Mouse (Mus musculus) embryonic fibroblast, embryonic 13.5 days (primary cell): ENCODE data around the gene Runx1. TPM values are rescaled to one million over a fixed set of nuclear protein-coding genes. Genes with fewer than 3 reads are reported as not detected.

Source experiments
- H3K27ac ChIP-seq: 2 replicates; pipeline ENCODE4 v1.5.1; 2012; ENCODE audit warnings: low read length, control low read depth, inconsistent platforms; ENCODE audit not compliant: insufficient read depth
- H3K4me1 ChIP-seq: 2 replicates; pipeline ENCODE4 v1.6.1; 2011; ENCODE audit warnings: low read length; ENCODE audit not compliant: control insufficient read depth, insufficient read depth
- H3K4me3 ChIP-seq: 2 replicates; pipeline ENCODE4 v1.5.1; 2011; ENCODE audit warnings: mild to moderate bottlenecking, control low read depth, low read length; ENCODE audit not compliant: insufficient read depth
- CTCF ChIP-seq: IDR thresholded peaks from 2 replicates; pipeline ENCODE4 v1.5.1; 2011; ENCODE audit warnings: mild to moderate bottlenecking, control low read depth, low read length, moderate library complexity, borderline replicate concordance; ENCODE audit not compliant: insufficient read depth
- POLR2A ChIP-seq: IDR thresholded peaks from 2 replicates; pipeline ENCODE4 v1.6.1; 2011; ENCODE audit warnings: low read depth, mild to moderate bottlenecking, control low read depth, low read length, moderate library complexity
- polyA plus RNA-seq: library from polyadenylated mRNA; stranded (reverse); fragments of >200 nt; gene quantifications from 2 replicates; pipeline ENCODE4 v1.2.4, GENCODE M21; 2011; ENCODE audit warnings: low read depth; ENCODE audit not compliant: missing spikeins, insufficient read length

Gene Runx1
- polyA plus RNA-seq, 1 experiment: 56.2 TPM

GRCm38 (mm10) chr16:92646153-92646552, 179.8 kb downstream of the Runx1 start:
- TF ChIP-seq POLR2A (no peak), CTCF (no peak)
- Histone ChIP-seq H3K27ac (0 out of 2 replicates have a peak overlapping the region, but pooled peaks have one; percentile 23), H3K4me3 (no peak overlapping the region), H3K4me1 (peaks cover 12% of the 10 kb centered on the region)

GRCm38 (mm10) chr16:92645423-92646115, 180.4 kb downstream of the Runx1 start:
- Histone ChIP-seq H3K4me3 (no peak overlapping the region), H3K27ac (peak overlapping the region; percentile 23; the same call in 1 of the 2 replicates), H3K4me1 (peaks cover 12% of the 10 kb centered on the region)
- TF ChIP-seq POLR2A: no peak
- no peak for TF ChIP-seq CTCF

GRCm38 (mm10) chr16:92644718-92645422, 181.1 kb downstream of the Runx1 start:
- no peak overlapping the region for H3K4me3 ChIP-seq
- no peak overlapping the region for H3K27ac ChIP-seq
- TF ChIP-seq CTCF (no peak), POLR2A (no peak)
- H3K4me1 ChIP-seq: peaks cover 12% of the 10 kb centered on the region

DNA sequence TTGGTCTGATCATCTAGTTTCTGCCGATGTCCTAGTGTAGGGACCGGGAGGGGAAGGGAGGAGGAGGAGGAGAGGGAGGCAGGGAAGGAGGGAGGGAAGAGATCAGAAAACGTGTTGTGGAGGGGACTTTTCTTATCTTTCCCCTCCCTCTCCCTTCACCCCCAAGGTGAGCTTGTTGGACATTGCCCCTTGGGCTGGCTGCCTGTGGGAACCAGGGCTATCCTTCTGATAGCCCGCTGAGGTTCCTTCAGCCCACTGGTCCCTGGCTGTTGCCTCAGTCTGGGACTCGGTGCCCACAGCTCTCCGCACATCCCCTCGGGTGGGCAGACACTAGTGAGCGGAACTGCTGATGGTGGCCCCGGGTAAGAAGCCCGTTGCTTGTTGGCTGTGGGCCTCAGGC, 181.6 kb downstream of the Runx1 start:
- Histone ChIP-seq H3K27ac (no peak overlapping the region), H3K4me3 (no peak overlapping the region), H3K4me1 (peaks cover 12% of the 10 kb centered on the region)
- no peak for TF ChIP-seq POLR2A
- TF ChIP-seq CTCF: no peak

- peaks cover 12% of the 10 kb centered on the region for H3K4me1 ChIP-seq
- H3K4me3 ChIP-seq: no peak overlapping the region
- TF ChIP-seq POLR2A (no peak), CTCF (no peak)
- no peak overlapping the region for H3K27ac ChIP-seq
These were observed 183.7 kb downstream of the Runx1 start for GRCm38 (mm10) chr16:92642283-92642682.

DNA sequence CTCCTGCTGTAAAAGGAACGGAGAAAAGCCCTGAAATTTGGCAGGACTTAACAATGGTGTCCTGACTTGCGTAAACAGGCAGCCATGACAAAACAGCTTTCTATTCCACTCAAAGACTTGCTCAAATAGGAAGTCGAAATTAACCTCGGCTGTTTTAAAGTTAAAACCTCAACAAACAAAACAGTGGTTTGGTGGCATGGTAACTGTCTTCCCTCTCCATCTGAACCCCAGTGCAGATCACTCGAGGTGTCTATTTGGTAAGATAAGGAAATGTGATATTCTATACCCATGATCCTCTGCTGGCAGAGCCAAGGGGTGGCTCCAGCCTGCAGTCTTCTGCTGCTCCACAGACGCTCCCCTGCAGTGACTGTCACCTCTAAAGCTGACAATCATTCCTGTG, 184.9 kb downstream of the Runx1 start:
- H3K4me1 ChIP-seq: peaks cover 7% of the 10 kb centered on the region
- TF ChIP-seq POLR2A: no peak
- no peak for TF ChIP-seq CTCF
- no peak overlapping the region for H3K27ac ChIP-seq
- H3K4me3 ChIP-seq: no peak overlapping the region

DNA sequence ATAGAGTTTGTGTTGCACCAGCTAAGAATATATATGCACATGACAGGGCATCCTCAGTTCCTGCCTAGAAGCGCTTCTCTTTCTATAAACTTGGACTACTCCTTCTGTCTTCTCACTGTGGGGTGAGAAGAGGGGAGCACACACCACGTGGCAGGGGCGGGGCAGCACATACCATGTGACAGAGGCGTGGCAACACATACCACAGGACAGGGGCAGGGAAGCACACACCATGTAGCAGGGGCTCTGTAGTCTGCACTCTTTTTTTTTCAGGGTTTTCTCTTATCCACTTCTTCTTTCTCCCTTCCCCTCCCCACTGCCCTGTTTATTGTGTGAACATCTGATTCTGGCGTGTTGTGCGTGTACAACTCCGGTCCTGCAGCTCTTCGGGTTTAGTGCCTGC, 186.9 kb downstream of the Runx1 start:
- Histone ChIP-seq H3K27ac (no peak overlapping the region), H3K4me1 (no peaks in the 10 kb centered on the region), H3K4me3 (no peak overlapping the region)
- TF ChIP-seq POLR2A (no peak), CTCF (no peak)

DNA sequence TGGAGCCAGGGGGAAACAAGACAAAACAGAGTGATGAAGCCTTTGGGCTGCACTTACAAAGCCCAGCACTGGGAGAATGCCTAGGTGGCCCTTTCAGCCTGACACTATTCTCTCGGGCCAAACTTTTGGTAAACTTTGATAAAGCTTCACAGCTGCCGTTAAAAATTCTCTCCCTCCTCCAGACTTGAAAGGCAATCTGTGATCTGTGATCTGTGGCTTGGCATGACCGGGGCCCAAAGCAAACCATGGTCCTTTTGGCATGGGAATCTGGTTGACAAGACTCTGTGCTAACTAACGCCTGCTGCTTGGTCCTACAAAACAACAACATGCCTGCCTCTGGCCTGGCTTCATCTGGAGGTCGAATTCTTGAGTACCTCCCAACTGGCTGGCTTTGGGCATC, 188.9 kb downstream of the Runx1 start:
- TF ChIP-seq CTCF (no peak), POLR2A (no peak)
- no peaks in the 10 kb centered on the region for H3K4me1 ChIP-seq
- no peak overlapping the region for H3K27ac ChIP-seq
- H3K4me3 ChIP-seq: no peak overlapping the region

GRCm38 (mm10) chr16:92632115-92632763, 193.7 kb downstream of the Runx1 start:
- TF ChIP-seq CTCF (no peak), POLR2A (no peak)
- H3K4me1 ChIP-seq: no peaks in the 10 kb centered on the region
- H3K27ac ChIP-seq: no peak overlapping the region
- H3K4me3 ChIP-seq: no peak overlapping the region

- no peak overlapping the region for H3K4me3 ChIP-seq
- no peak overlapping the region for H3K27ac ChIP-seq
- no peaks in the 10 kb centered on the region for H3K4me1 ChIP-seq
- TF ChIP-seq CTCF (no peak), POLR2A (no peak)
These were observed 194.3 kb downstream of the Runx1 start for GRCm38 (mm10) chr16:92631637-92632036.
